Mouse (Mus musculus) layer of hippocampus, adult 2 months (tissue): ENCODE data around the gene Sema5b. TPM values are rescaled to one million over a fixed set of nuclear protein-coding genes. Genes with fewer than 3 reads are reported as not detected.

Source experiments
- DNase-seq, 2 experiments: peaks; one replicate each; pipeline ENCODE4 v3.0.0; 2022; ENCODE audit warnings: low spot score in 2 of 2
- H3K27ac ChIP-seq: fragments of 200-600 bp; 2 replicates; pipeline ENCODE4 v1.8.1; 2022
- H3K4me3 ChIP-seq: fragments of 200-600 bp; 2 replicates; pipeline ENCODE4 v1.8.1; 2022; ENCODE audit warnings: mild to moderate bottlenecking
- CTCF ChIP-seq: fragments of 200-600 bp; conservative IDR thresholded peaks from 2 replicates; pipeline ENCODE4 v1.8.1; 2022; ENCODE audit warnings: antibody characterized with exemption, mild to moderate bottlenecking, moderate library complexity
- total RNA-seq, 2 experiments: library from RNA; stranded (reverse); gene quantifications; 2 replicates each; pipeline ENCODE4 v1.2.3; 2021

Sema5b gene
- total RNA-seq, 2 experiments from 2014 or later: 18.3 to 19.7 TPM

DNA sequence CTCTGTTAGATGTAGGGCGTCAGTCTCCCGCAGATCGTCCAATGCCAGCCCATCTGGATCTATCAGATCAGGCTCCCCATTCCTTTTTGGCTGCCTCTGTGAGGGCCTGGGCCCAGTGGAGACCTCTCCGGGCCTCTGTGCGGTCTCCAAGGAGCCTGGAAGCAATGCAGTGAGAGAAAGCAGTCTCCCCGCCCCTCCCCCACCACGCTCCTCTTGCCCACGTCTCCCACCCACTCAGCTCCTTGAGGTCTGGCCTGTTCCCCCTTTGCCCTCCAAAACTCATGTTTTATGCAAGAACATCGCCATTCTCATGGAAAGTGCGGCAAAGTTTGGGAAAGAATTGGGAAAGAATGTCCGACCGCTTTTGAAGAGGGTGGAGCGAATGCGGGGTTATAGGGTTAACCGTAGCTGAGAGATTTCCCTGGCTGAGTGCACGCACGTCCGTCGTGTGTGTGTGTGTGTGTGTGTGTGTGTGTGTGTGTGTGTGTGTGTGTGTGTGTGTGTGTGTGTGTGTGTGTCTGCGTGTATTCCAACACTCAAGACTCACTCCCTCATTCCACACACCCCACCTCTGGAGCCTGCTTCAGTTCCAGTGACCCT lies 47.0 kb downstream of the Sema5b start:
- Histone ChIP-seq H3K27ac (no peak overlapping the region), H3K4me3 (no peak overlapping the region)
- no peak for TF ChIP-seq CTCF
- no peak for DNase-seq

DNA sequence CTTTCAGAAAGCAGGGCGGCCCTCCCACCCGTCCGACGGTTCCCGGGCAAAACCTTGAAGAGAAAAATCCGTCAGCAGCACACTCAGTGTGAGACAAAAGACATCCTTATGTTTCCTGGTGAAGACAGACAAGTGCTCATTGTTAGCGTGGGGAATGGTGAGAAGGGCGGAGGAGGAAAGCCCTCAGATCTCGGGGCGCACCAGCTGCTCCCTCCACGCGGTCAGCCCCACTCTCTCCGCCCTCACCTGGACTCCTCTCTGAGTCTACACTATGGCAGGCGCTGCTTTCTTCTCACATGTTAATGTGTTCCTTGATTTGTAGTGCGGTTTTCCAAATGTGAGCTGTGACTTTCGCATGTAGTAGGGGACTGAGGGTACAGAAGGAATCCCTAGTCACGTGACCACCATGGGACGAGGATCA lies 47.8 kb downstream of the Sema5b start:
- Histone ChIP-seq H3K4me3 (no peak overlapping the region), H3K27ac (no peak overlapping the region)
- DNase-seq: no peak
- no peak for TF ChIP-seq CTCF

DNA sequence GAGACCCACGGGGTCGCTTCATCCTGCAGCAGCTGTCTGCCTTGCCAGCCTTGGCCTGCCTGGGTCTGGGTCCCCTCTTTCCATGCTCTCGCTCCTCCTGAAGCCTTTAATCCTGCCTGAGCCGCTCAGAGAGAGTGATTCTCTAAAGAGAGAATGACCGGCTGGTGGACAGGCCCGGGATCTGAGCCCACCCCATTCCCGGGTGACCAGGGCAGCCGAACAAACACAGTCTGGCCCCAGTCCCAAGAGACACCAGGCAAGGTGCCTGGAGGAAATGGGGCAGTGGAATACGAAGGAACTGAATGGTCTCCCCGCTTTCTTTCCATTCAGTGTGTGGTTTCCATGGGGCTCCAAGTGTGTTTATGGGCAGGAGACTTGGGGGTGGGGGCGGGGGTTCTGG lies 50.8 kb downstream of the Sema5b start:
- H3K4me3 ChIP-seq: no peak overlapping the region
- peak; percentile 54 to 70 for DNase-seq
- no peak for TF ChIP-seq CTCF
- no peak overlapping the region for H3K27ac ChIP-seq

GRCm38 (mm10) chr16:35592274-35593065 lies 51.5 kb downstream of the Sema5b start:
- Histone ChIP-seq H3K4me3 (no peak overlapping the region), H3K27ac (0 out of 2 replicates have a peak overlapping the region, but pooled peaks have one; percentile 5)
- no peak for TF ChIP-seq CTCF
- no peak for DNase-seq

- peak; percentile 54 for TF ChIP-seq CTCF
- no peak overlapping the region for H3K4me3 ChIP-seq
- no peak for DNase-seq
- H3K27ac ChIP-seq: no peak overlapping the region
These were observed 52.5 kb downstream of the Sema5b start for GRCm38 (mm10) chr16:35593474-35593873.

GRCm38 (mm10) chr16:35596241-35596640 lies 55.3 kb downstream of the Sema5b start:
- no peak overlapping the region for H3K27ac ChIP-seq
- no peak overlapping the region for H3K4me3 ChIP-seq
- peak; percentile 35 for TF ChIP-seq CTCF
- DNase-seq: no peak

DNA sequence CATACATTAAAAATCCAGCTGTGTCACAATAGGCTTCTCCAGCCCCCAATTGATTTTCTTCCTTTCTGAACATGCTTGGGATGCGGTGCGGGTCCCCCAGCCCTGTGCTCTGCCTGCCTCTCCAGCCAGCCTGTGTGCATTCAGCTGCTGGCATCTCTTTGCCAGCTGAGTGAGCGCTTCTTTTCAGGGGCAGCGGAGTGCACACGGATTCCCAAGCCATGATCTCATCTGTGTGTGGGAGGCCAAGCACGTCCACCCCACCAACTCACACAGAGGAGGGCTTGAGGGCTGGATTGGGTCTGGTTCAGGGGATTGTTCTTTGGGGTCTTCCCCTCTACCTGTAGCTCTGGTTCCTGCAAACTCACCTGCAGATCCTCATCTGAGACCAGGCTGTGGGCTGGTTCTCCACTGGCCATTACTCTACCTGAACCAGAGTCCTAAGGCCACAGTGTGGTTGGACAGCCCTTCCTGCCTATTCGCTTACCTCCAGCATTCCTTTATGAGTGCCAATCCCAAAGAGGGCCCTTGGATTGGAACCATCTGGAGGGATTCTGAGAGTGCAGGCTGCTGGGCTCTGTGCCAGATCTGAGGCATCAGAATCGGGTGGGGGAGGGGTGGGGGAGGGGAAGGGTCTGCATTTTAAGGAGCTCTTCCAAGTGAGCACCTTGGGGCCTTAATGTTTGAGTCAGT lies 55.9 kb downstream of the Sema5b start:
- no peak for DNase-seq
- no peak for TF ChIP-seq CTCF
- H3K27ac ChIP-seq: no peak overlapping the region
- no peak overlapping the region for H3K4me3 ChIP-seq

DNA sequence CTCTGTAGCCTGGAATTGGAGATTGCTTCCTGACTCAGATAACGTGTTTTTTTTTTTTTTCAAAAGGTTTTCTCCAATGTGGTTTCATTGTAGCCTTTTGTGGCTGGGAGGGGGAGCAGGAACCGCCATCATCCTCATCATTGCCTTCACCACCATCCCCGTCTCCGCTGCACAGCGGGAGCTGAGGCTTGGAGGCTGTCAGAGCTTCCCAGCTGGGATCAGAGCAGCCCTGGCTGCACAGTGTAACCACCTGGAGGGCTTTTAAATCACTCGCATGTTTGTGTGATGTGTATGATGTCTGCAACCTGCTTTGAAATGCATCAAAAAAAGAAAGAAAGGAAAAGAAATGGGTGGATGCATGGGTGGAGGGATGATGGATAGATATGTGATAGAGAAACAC lies 57.0 kb downstream of the Sema5b start:
- Histone ChIP-seq H3K4me3 (no peak overlapping the region), H3K27ac (no peak overlapping the region)
- TF ChIP-seq CTCF: no peak
- DNase-seq: no peak

DNA sequence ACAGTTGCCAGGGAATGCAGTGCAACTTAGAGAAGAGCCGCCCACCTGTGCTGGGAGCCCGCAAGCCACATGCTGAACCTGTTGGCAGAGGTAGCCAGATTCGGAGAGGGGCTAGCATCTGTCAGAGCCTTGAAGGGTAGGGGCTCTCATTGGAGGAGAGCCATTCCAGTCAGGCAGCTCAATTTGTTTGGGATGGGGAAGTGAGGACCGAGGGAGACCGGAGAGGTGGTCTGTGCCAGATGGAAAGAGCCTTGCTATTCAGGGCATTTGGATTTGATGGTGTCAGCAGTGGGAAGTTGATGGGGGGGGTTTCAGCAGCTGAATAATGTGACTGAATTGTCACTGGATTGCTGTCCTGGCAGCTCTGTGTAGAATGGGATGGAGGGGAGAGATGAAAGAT lies 57.9 kb downstream of the Sema5b start:
- DNase-seq: no peak
- no peak overlapping the region for H3K4me3 ChIP-seq
- no peak overlapping the region for H3K27ac ChIP-seq
- TF ChIP-seq CTCF: no peak

- no peak overlapping the region for H3K27ac ChIP-seq
- DNase-seq: no peak
These were observed 59.3 kb downstream of the Sema5b start for GRCm38 (mm10) chr16:35600282-35600681.

GRCm38 (mm10) chr16:35601426-35601825 lies 60.5 kb downstream of the Sema5b start:
- no peak for DNase-seq
- TF ChIP-seq CTCF: no peak
- H3K27ac ChIP-seq: no peak overlapping the region
- H3K4me3 ChIP-seq: no peak overlapping the region

More at GRCm38 (mm10) chr16:35600282-35600681, 59.3 kb downstream of the Sema5b start:
- no peak for TF ChIP-seq CTCF
- H3K4me3 ChIP-seq: no peak overlapping the region

- no peak overlapping the region for H3K27ac ChIP-seq
- no peak for DNase-seq
- H3K4me3 ChIP-seq: no peak overlapping the region
- TF ChIP-seq CTCF: no peak
These were observed 61.6 kb downstream of the Sema5b start for GRCm38 (mm10) chr16:35602529-35602928.
